Mouse (Mus musculus): ENCODE results near the gene Zfp148. TPM values are rescaled to one million over a fixed set of nuclear protein-coding genes. Genes with fewer than 3 reads are reported as not detected.
A peak's percentile ranks its signal among the peaks of the same experiment; 100 is the strongest.
"Not testable (repeated sequence)": the region's sequence is repeated elsewhere in the genome, so short reads cannot be mapped to it uniquely, and the experiment has no call there.

The Zfp148 gene
- total RNA-seq, 2 experiments from 2014 or later = 37.8 to 37.9 TPM

- intact Hi-C loops (cut with DNase I) = no loop called here
- DNase-seq = no peak
These were observed 73.7 kb downstream of the Zfp148 start for GRCm38 (mm10) chr16:33454306-33454705.

DNA sequence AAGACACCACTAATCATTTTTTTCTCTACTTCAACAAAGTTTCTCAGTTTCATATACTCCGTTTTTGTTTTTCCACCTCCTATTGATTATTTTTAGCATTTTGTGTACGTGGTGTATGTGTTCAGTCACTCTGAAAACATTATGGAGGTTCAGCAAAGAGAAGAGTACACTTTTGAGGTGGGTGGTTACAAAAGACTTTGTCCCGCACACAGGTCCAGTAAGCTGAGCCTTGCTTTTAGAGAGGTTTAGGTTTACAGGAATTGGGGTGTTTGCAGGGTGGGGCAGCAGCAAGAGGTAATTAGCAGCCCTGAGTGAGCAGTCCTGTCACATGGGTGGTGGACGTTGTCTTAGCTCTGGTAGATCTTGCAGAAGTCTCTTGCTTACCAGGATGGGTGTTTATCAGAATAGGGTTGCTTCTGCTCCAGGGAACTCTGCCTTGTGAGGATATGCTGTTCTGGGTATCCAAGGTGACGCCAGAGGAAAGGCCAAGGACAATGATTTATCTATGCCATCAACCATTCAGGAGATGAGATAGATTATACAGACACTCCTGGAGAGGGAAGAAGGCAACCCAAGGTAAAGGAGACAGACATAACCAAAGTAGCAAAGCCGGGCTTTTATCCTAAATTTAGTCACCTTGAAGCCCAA lies 74.8 kb downstream of the Zfp148 start:
- intact Hi-C loops (cut with DNase I) = no loop called here
- DNase-seq = no peak

DNA sequence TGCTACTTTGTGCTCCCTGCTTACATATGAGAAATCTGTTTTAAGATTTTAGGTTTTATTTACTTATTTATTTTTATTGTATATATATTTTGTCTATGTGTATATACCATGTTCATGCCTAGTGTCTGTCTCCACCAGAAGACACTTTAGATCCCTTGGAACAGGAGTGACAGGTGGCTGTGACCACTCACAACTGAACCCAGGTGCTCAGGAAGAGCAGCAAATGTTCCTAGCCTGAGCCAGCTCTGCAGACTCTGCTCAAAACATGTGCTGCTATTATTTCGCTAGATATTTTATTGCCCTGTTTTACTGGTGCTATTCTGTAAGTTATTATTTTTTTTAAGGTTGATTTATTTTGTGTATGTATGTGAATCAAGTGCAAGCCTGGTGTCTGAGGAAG lies 78.5 kb downstream of the Zfp148 start:
- no peak for DNase-seq
- intact Hi-C loops (cut with DNase I) = no loop called here

- no peak for DNase-seq
- intact Hi-C loops (cut with DNase I) = no loop called here
These were observed 80.8 kb downstream of the Zfp148 start for GRCm38 (mm10) chr16:33461416-33461815.

DNA sequence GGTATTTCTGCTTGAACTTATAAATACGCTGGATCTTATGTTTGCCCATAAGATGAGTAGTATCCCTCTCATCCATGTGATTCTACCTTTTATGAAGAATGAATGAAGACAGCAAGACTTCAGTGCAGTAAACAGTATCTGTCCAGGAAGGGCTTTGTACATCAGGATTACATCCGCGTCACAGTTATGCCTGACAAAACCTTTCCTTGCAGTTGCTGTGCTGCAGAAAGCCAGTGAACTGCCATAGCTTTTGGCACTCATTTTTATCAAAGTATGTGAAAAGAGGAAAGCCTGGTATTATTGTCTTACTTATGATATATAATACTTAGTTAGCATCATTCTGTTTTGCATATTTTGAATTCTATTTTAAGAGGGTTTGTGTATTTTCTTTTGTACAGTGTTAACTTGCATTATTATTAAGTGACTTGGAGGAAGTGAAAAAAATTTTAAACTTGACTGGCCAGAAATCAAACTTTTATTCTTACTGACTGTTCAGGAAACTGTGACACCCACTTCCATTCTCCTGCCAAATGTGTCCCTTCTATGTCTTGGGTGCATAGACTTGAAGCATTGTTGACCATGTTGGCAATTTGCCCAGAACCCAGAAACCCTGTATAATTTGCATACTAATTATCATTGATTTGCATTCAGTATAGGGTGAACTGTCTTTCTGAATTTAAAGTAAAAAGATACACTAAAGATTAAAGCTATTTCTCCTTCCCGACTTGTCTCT lies 84.0 kb downstream of the Zfp148 start:
- no peak for DNase-seq
- intact Hi-C loops (cut with DNase I) = no loop called here

DNA sequence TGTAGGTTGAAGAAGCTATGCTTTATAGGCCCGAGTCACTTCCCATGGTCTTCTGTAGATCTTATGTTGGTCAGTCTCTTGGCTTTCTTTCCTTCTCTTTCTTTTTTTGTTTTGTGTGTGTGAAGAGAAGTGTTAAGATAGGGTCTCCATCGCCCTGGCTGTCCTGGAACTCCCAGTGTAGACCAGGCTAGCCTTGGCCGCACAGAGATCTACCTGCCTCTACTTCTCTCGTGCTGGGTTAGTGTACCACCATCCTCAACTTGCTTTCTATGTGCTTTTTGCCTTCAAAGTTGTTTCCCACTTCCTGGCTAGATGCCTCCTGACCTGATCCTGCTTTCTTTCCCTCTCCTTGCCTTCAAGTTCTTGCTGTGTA lies 84.6 kb downstream of the Zfp148 start:
- no peak for DNase-seq
- intact Hi-C loops (cut with DNase I) = no loop called here

DNA sequence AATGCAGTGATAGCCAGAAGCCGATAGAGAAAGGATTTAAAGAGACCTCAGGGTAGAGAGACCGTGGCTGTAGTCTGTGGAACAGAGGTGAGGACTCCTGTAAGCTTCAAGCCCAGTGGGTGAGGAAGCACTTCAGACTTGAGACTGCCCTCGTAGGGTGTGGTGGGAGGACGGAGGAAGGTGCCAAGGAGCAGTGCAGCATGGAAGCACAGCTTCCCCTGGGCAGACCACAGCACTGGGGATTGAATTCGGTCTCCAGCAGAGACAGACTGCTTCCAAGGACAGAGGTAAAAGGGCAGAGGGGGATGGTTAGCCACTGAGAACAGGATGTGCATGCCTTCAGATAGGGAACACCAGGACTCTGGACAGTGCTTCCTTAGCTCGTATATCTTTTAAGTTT lies 86.8 kb downstream of the Zfp148 start:
- DNase-seq = no peak
- intact Hi-C loops (cut with DNase I) = no loop called here

DNA sequence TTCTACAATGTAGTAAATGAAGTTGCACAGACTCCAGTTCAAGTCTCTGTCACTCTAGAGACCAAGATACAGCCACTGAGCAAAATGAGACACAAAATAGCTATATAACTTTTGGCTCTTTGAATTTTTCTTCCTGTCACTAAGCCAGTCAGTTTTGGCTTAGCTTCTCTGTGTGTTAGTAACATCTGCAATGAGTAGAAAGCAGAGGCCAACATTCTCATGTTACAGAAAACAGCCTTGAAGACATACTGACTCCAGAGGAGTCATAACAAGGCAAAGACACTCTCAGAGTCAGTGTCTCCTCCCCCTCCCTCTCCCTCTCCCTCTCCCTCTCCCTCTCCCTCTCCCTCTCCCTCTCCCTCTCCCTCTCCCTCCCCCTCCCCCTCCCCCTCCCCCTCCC lies 89.3 kb downstream of the Zfp148 start:
- intact Hi-C loops (cut with DNase I) = no loop called here
- DNase-seq = no peak

DNA sequence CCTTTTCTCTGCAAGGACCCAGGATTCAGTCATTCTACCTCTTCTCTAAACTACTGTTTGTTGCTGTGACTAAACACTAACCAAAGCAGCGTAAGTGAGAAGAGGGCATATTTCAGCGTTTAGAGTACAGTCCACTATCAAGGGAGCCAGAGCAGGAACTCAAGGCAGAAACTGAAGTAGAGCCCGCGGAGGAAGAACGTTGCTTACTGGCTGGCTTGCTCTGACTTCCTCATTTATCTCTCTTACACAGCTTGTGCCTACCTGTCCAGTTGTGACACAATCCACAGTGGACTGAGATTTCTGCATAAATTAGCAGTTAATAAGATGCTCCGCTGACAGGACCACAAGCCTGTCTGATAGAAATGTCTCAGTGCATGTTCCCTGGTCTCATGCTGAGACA lies 93.7 kb downstream of the Zfp148 start:
- intact Hi-C loops (cut with DNase I) = no loop called here
- no peak for DNase-seq

- DNase-seq = no peak
- intact Hi-C loops (cut with DNase I) = loop anchor here (5.0 kb wide), 2 partner anchors 98 to 143 kb away; partner anchors contain the start of gene Zfp148
These were observed 99.3 kb downstream of the Zfp148 start for GRCm38 (mm10) chr16:33479926-33480325.

DNA sequence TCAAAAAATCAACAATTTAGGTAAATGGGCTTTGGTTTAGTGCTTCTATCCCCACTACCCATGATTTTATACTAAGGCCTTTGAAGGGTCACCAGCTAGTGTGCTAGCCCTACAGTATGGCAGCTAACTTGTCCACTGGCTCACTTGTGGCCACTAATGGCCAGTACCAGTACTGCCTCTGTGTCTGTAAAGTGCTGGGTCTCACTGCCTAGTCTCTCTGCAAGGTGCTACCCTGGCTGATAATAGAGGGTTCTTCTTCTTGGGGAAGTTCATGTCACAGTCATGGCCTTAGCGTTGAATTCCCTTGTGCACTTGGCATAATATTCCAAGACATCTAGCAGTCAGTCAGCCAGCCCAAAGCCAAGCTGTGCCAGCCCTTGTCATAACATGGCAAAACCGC lies 100.5 kb downstream of the Zfp148 start:
- intact Hi-C loops (cut with DNase I) = loop anchor here (5.0 kb wide), 1 partner anchor 144 kb away; no protein-coding TSS in a partner anchor
- peak; percentile 24 to 40 for DNase-seq

GRCm38 (mm10) chr16:33482309-33482708 lies 101.7 kb downstream of the Zfp148 start:
- no peak for DNase-seq
- intact Hi-C loops (cut with DNase I) = loop anchor here (5.0 kb wide), 1 partner anchor 145 kb away; no protein-coding TSS in a partner anchor

DNA sequence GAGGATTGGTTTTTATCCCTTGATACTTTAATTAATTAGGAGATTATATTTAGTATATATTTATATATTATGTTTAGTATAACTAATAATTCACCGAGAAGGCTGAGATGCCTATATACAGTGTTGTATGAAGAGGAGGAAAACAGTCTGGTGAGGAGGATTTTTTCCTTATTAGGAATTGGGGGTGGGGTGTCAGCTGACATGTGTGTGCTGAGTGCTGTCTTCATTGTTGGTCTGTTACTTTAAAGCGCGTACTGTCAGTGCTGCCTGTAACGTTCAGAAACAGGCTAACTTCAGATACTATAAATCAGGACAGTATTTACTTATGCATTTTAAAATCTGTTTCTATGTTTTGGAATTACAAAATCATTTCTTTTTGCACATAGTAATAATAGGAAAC lies 107.1 kb downstream of the Zfp148 start:
- intact Hi-C loops (cut with DNase I) = no loop called here
- DNase-seq = no peak

DNA sequence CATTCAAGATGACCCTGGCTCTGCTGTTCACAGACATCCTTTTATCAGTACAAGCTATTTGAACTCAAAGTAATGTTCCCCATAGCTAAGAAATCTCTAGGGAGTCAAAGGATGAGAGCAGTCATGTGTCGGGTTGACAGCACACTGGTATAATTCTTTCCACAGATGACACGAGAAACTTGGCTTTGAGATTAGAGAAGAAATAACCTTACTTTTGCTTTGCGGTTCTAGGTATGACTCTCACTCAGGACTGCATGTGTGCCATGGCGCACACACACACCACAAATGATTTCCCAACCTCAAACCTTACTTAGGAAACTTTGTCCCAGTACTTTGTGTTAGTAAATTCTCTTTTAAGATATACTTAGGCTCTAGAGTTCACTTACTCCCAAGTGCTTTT lies 113.7 kb downstream of the Zfp148 start:
- intact Hi-C loops (cut with DNase I) = no loop called here

GRCm38 (mm10) chr16:33508082-33508481 lies 127.4 kb downstream of the Zfp148 start:
- DNase-seq = no peak
- intact Hi-C loops (cut with DNase I) = no loop called here

More for the DNA sequence above, 113.7 kb downstream of the Zfp148 start:
- DNase-seq = no peak

- DNase-seq; intact Hi-C loops (cut with DNase I): not testable (repeated sequence)
These were observed 128.6 kb downstream of the Zfp148 start for GRCm38 (mm10) chr16:33509231-33509630.

- DNase-seq; intact Hi-C loops (cut with DNase I): not testable (repeated sequence)
These were observed 130.2 kb downstream of the Zfp148 start for GRCm38 (mm10) chr16:33510856-33511255.

DNA sequence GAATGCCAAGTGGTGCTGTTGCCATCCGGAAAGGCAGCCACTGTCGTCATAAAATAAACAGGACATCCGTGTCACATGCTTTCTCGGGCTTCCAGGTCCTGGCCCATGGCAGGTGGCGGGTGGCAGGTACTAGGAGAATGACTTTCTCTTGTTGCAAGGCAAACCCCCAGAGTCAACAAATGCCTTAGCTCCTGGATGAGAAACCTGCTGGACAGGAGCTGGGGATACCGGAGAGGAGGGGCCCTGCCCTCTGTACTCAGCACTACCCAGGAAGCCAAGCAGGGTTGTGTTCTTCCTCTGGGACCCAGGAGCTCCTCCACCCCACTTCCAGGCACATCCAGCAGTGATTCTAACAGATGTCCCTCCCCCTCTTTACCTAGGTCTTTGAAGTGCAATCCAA lies 131.9 kb downstream of the Zfp148 start:
- intact Hi-C loops (cut with DNase I) = no loop called here
- no peak for DNase-seq

DNA sequence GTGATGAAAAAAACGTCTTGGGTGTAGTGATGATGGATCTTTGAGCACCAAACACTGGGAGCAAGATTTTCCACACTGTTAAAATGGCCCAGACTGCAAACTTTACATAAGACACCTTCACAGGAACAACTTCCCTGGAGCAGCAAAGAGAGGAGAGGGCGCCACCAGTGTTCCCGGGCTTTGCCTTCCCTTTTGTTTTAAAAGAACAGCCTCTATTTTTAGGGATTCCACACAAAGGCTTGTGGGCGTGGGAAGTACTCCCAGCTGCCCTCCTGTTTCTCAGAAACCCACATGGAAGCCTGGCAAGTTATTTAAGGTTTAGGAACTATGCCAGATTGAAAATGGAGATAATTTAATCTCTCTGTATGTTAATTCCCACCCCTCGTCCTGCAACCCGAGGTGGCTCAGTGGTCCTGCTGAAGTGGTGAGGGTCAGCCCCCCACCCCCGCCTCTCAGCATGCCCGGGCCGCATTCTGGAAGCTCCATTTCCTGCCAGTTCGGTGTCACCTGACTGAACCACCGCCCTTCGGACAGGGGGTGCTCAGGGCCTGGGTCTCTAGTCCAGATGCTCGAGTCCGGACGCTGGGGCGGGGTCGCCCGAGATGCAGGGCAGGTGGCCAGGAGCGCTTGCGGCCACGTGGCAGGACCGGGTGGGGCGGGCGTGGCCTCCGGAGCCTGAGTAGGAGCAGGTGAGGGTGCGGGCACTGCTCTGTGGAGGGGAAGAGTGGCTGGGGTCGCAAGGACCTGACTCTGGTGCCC lies 136.3 kb downstream of the Zfp148 start, which contains the start of gene Slc12a8:
TSS of gene Slc12a8 (plus strand) at position 522 of the 759 bp plus-strand sequence.
- DNase-seq = peak; percentile 14 to 26
- intact Hi-C loops (cut with DNase I) = no loop called here

GRCm38 (mm10) chr16:33517627-33518026 lies 137.0 kb downstream of the Zfp148 start:
- intact Hi-C loops (cut with DNase I) = no loop called here
- DNase-seq = no peak

DNA sequence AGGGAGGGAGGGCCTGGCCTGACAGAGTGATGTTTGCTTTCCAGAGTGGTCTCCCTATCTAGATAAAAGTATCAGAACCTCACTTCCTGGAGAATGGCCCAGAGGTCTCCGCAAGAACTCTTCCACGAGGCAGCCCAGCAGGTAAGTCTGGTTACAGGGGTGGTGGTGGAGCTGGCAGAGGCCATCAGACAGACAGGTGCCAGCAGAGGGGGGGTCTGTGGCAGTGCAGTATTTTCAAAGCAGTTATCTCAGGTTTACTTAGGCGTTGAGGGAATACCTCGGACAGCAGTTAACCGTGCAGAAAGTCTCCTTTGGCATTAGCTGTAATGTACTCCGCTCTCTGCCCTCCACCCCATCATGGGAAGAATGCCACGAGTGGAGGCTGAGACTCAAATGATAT lies 137.6 kb downstream of the Zfp148 start:
- intact Hi-C loops (cut with DNase I) = no loop called here
- DNase-seq = no peak
